Mouse (Mus musculus) stomach, embryonic 15.5 days (tissue): Measurements from ENCODE around the gene Ptgr1. TPM values are rescaled to one million over a fixed set of nuclear protein-coding genes. Genes with fewer than 3 reads are reported as not detected.
A peak's percentile ranks its signal among the peaks of the same experiment; 100 is the strongest.

Experiments
- ATAC-seq: fragments of 200-750 bp; cut with Nextera tagmentation; 2 replicates; pipeline ENCODE4 v1.8.0; 2017; ENCODE audit warnings: low read depth, moderate number of reproducible peaks, moderate TSS enrichment; ENCODE audit not compliant: insufficient read depth, low FRiP score
- H3K27ac ChIP-seq: fragments of 300-500 bp; sonication (generic); 2 replicates; pipeline ENCODE4 v1.5.1; 2015; ENCODE audit warnings: mild to moderate bottlenecking, inconsistent platforms
- H3K27me3 ChIP-seq: fragments of 300-500 bp; sonication (generic); replicated peaks from 2 replicates; pipeline ENCODE4 v1.6.1; 2015; ENCODE audit warnings: inconsistent platforms
- H3K36me3 ChIP-seq: fragments of 300-500 bp; sonication (generic); 2 replicates; pipeline ENCODE4 v1.6.1; 2015; ENCODE audit warnings: inconsistent platforms
- H3K4me1 ChIP-seq: fragments of 300-500 bp; sonication (generic); 2 replicates; pipeline ENCODE4 v1.6.1; 2015; ENCODE audit warnings: inconsistent platforms
- H3K4me2 ChIP-seq: fragments of 300-500 bp; sonication (generic); 2 replicates; pipeline ENCODE4 v1.6.1; 2015; ENCODE audit warnings: mild to moderate bottlenecking, inconsistent platforms
- H3K4me3 ChIP-seq: fragments of 300-500 bp; sonication (generic); replicated peaks from 2 replicates; pipeline ENCODE4 v1.5.1; 2015; ENCODE audit warnings: inconsistent platforms
- H3K9ac ChIP-seq: fragments of 300-500 bp; sonication (generic); 2 replicates; pipeline ENCODE4 v1.6.1; 2015; ENCODE audit warnings: inconsistent platforms
- H3K9me3 ChIP-seq: fragments of 300-500 bp; sonication (generic); 2 replicates; pipeline ENCODE4 v1.6.1; 2016; ENCODE audit warnings: inconsistent platforms
- WGBS: fragments of 180-500 bp; shearing (Covaris S2); methylation state at CpG from one replicate; pipeline ENCODE4 v1.1.7; 2015; 5-methylcytosine and 5-hydroxymethylcytosine counted together
- polyA plus RNA-seq: library from polyadenylated mRNA; unstranded; fragments of >200 nt; fragmentation: Nextera tagmentation; extraction: Ambion mirVana; gene quantifications from 2 replicates; pipeline ENCODE4 v1.2.1, GENCODE M21; 2015

Gene Ptgr1
- polyA plus RNA-seq: 64.5 and 66.3 TPM in 2 replicates

- Histone ChIP-seq H3K4me3 (peak within 1 kb of the TSS; percentile 73), H3K9ac (peak within 1 kb of the TSS; percentile 57), H3K9me3 (no peaks in the 10 kb centered on the region), H3K36me3 (0 out of 2 replicates have a peak, but pooled peaks cover 3% of the 10 kb centered on the region), H3K27me3 (no peaks in the 10 kb centered on the region), H3K27ac (peak within 1 kb of the TSS; percentile 85), H3K4me2 (peak within 1 kb of the TSS; percentile 81), H3K4me1 (0 out of 2 replicates have a peak, but pooled peaks cover 13% of the 10 kb centered on the region)
- WGBS: 1% methylated on average over 28 of the region's 28 CpGs
- peak; percentile 76 for ATAC-seq
These were observed at the start of gene Ptgr1 for GRCm38 (mm10) chr4:58986540-58987190. Gene Ptgr1 (minus strand): TSS chr4:58987119.

DNA sequence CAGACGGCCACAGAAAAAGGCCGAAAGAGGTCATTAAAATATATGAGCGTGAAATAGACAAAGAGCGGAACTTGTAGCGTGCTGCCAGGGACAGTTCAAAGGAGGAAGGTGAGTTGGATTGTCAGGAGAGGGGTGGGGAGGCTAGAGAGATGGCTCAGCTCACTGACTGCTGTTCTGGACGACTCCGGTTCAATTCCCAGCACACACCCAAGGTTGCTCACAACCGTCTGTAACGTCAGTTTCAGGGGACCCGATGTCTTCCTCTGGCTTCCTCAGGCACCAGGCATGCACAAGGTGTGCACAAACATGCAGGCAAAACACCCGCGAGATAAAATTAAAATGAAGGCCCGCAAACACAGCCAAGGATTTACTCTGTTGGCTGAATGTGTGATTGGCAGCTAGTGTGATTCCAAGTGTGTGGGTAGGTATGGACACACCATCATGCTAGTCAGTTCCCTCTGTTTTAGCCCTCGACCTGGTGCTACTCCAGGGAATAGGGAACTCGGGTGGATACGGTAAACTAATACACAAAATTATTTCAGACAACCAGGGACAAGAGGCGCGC, 48.9 kb upstream of the Ptgr1 start:
- ATAC-seq: no peak
- Histone ChIP-seq H3K4me1 (0 out of 2 replicates have a peak, but pooled peaks cover 6% of the 10 kb centered on the region), H3K9me3 (no peaks in the 10 kb centered on the region), H3K27ac (0 out of 2 replicates have a peak overlapping the region, but pooled peaks have one; percentile 67), H3K27me3 (no peaks in the 10 kb centered on the region), H3K36me3 (0 out of 2 replicates have a peak, but pooled peaks cover 4% of the 10 kb centered on the region), H3K4me2 (peak overlapping the region; percentile 75), H3K4me3 (peak overlapping the region; percentile 90), H3K9ac (peak overlapping the region; percentile 71)
- 63% methylated on average over 18 of the region's 18 CpGs for WGBS

DNA sequence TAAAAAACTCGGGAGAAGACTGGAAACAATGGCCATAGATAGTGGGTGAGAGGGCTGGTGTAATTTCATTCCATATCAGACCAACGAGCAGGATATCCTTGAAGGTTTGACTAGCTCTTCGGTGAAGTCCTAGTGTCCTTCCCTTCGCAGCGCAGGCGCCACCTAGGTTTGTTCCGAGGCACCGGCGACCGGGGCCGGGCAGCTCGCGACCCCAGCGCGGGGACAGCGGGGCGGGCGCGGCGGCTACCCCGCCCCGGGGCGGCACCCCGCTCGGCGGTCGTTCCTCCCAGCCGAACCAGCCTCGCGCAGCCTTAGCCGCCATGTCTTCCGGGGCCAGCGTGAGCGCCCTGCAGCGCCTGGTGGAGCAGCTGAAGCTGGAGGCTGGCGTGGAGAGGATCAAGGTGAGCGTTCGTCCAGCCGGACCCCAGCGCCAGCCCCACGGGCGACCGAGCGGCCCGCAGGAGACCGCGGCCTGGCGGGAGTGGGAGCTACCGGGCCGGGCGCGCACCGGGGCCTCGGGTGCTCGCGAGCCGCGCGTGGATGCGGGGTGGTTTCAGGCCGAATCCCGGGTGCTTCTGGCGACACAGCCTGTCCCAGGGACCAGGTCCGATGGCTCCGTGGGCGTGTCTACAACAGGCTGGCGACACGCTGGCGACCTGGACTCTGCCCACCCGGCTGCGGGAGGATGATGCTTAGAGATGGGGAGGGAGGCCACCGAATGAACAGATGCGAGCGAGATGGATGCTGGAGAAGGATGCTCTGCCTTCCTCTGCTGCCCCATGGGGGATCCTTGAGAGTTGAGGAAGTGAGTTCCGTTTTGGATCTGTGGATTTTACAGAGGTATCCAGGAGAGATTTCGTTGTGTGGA, 48.2 kb upstream of the Ptgr1 start, which contains the start of gene Gng10:
Gene Gng10 (plus strand): TSS at position 171 of the 868 bp plus-strand sequence.
- Histone ChIP-seq H3K27me3 (no peaks in the 10 kb centered on the region), H3K4me1 (0 out of 2 replicates have a peak, but pooled peaks cover 6% of the 10 kb centered on the region), H3K9ac (peak within 1 kb of the TSS; percentile 71), H3K27ac (peak within 1 kb of the TSS; percentile 67), H3K4me2 (peak within 1 kb of the TSS; percentile 75), H3K4me3 (peak within 1 kb of the TSS; percentile 90), H3K36me3 (no peaks in the 10 kb centered on the region), H3K9me3 (no peaks in the 10 kb centered on the region)
- 6% methylated on average over 76 of the region's 76 CpGs for WGBS
- peak; percentile 87 for ATAC-seq

GRCm38 (mm10) chr4:59034325-59034917, 47.5 kb upstream of the Ptgr1 start:
- Histone ChIP-seq H3K9me3 (no peaks in the 10 kb centered on the region), H3K4me2 (peak overlapping the region; percentile 75), H3K27ac (no peak overlapping the region), H3K27me3 (no peaks in the 10 kb centered on the region), H3K4me3 (peak overlapping the region; percentile 90), H3K36me3 (no peaks in the 10 kb centered on the region), H3K9ac (no peak overlapping the region; the same call in 1 of the 2 replicates), H3K4me1 (0 out of 2 replicates have a peak, but pooled peaks cover 6% of the 10 kb centered on the region)
- 78% methylated on average over 10 of the region's 10 CpGs for WGBS
- no peak for ATAC-seq

- ATAC-seq: no peak
These were observed 30.0 kb upstream of the Ptgr1 start for GRCm38 (mm10) chr4:59016922-59017321.

GRCm38 (mm10) chr4:59015181-59015580, 28.3 kb upstream of the Ptgr1 start:
- H3K4me2 ChIP-seq: no peak overlapping the region
- H3K9me3 ChIP-seq: no peaks in the 10 kb centered on the region
- ATAC-seq: no peak

More at GRCm38 (mm10) chr4:59016922-59017321, 30.0 kb upstream of the Ptgr1 start:
- Histone ChIP-seq H3K4me2 (no peak overlapping the region), H3K36me3 (no peaks in the 10 kb centered on the region), H3K27me3 (no peaks in the 10 kb centered on the region), H3K27ac (no peak overlapping the region), H3K4me3 (no peak overlapping the region), H3K4me1 (no peaks in the 10 kb centered on the region), H3K9ac (no peak overlapping the region), H3K9me3 (no peaks in the 10 kb centered on the region)
- WGBS: 84% methylated on average over 2 of the region's 2 CpGs

GRCm38 (mm10) chr4:59011446-59011845, 24.5 kb upstream of the Ptgr1 start:
- Histone ChIP-seq H3K4me1 (peaks cover 6% of the 10 kb centered on the region; the same call in 1 of the 2 replicates), H3K4me2 (no peak overlapping the region), H3K36me3 (no peaks in the 10 kb centered on the region), H3K4me3 (no peak overlapping the region), H3K27ac (no peak overlapping the region), H3K27me3 (no peaks in the 10 kb centered on the region), H3K9ac (no peak overlapping the region), H3K9me3 (no peaks in the 10 kb centered on the region)
- 77% methylated on average over 3 of the region's 3 CpGs for WGBS
- ATAC-seq: no peak

More at GRCm38 (mm10) chr4:59015181-59015580, 28.3 kb upstream of the Ptgr1 start:
- H3K4me1 ChIP-seq: peaks cover 6% of the 10 kb centered on the region; the same call in 1 of the 2 replicates
- no peaks in the 10 kb centered on the region for H3K36me3 ChIP-seq
- H3K4me3 ChIP-seq: no peak overlapping the region
- no peak overlapping the region for H3K27ac ChIP-seq
- WGBS: 89% methylated on average over 3 of the region's 3 CpGs
- no peak overlapping the region for H3K9ac ChIP-seq
- no peaks in the 10 kb centered on the region for H3K27me3 ChIP-seq

DNA sequence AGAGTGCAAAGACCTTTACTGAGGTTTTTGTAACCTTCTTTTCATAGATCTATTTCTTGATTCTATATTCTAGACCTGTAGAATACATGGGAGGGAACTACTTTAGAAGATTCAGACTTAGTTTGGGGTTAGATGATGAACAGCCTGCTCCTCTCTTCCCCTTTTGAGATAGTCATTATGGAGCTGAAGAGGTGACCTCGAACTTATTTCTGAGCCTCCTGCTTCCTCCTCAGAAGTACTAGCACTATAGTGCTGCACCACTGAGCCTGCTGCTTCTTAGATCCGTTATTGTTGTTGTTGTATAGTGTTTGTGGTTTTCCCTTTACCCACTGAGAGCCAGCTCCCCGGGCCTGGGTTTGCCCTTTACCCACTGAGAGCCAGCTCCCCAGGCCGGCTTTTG, 22.8 kb upstream of the Ptgr1 start:
- Histone ChIP-seq H3K9me3 (no peaks in the 10 kb centered on the region), H3K27ac (no peak overlapping the region), H3K4me2 (no peak overlapping the region), H3K4me1 (peaks cover 11% of the 10 kb centered on the region), H3K4me3 (no peak overlapping the region), H3K36me3 (no peaks in the 10 kb centered on the region), H3K9ac (no peak overlapping the region), H3K27me3 (no peaks in the 10 kb centered on the region)
- 77% methylated on average over 4 of the region's 4 CpGs for WGBS
- ATAC-seq: no peak

DNA sequence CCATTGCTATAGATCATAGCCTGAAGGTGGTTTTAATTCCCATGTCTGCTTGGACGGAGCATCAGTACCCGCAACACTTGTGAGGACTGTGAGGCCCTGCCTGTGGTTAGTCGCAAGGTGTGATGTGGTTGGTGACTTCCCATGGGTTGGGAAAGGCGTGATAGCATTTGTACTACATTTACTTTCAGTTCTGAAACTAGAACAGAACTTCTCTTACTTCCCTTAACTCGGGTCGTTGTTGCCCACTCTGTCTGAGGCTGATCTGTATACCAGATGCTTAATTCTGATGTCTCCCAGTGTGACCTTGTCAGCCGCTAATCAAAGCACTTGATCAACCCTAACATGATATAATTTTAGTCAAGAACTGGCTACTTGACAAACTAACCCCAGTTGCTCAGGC, 22.3 kb upstream of the Ptgr1 start:
- ATAC-seq: no peak
- no peaks in the 10 kb centered on the region for H3K36me3 ChIP-seq
- no peak overlapping the region for H3K9ac ChIP-seq
- no peak overlapping the region for H3K4me2 ChIP-seq
- WGBS: 88% methylated on average over 7 of the region's 7 CpGs
- H3K27ac ChIP-seq: no peak overlapping the region
- H3K27me3 ChIP-seq: no peaks in the 10 kb centered on the region
- H3K4me1 ChIP-seq: peaks cover 15% of the 10 kb centered on the region
- H3K4me3 ChIP-seq: no peak overlapping the region
- H3K9me3 ChIP-seq: no peaks in the 10 kb centered on the region

- WGBS: 74% methylated on average over 5 of the region's 5 CpGs
- no peak overlapping the region for H3K4me2 ChIP-seq
- no peaks in the 10 kb centered on the region for H3K27me3 ChIP-seq
- no peaks in the 10 kb centered on the region for H3K9me3 ChIP-seq
- peaks cover 18% of the 10 kb centered on the region for H3K4me1 ChIP-seq
- no peak for ATAC-seq
- H3K9ac ChIP-seq: no peak overlapping the region
- no peak overlapping the region for H3K4me3 ChIP-seq
- no peak overlapping the region for H3K27ac ChIP-seq
- H3K36me3 ChIP-seq: no peaks in the 10 kb centered on the region
These were observed 21.1 kb upstream of the Ptgr1 start for GRCm38 (mm10) chr4:59007974-59008373.

- no peaks in the 10 kb centered on the region for H3K27me3 ChIP-seq
- no peaks in the 10 kb centered on the region for H3K9me3 ChIP-seq
- no peak overlapping the region for H3K4me3 ChIP-seq
- H3K27ac ChIP-seq: no peak overlapping the region
- 80% methylated on average over 6 of the region's 6 CpGs for WGBS
- H3K9ac ChIP-seq: no peak overlapping the region
- H3K4me2 ChIP-seq: no peak overlapping the region
- peaks cover 18% of the 10 kb centered on the region for H3K4me1 ChIP-seq
- ATAC-seq: no peak
- no peaks in the 10 kb centered on the region for H3K36me3 ChIP-seq
These were observed 20.1 kb upstream of the Ptgr1 start for GRCm38 (mm10) chr4:59007016-59007415.
